Mouse (Mus musculus): ENCODE measurements around the gene Fam78b.

Fam78b gene

DNA sequence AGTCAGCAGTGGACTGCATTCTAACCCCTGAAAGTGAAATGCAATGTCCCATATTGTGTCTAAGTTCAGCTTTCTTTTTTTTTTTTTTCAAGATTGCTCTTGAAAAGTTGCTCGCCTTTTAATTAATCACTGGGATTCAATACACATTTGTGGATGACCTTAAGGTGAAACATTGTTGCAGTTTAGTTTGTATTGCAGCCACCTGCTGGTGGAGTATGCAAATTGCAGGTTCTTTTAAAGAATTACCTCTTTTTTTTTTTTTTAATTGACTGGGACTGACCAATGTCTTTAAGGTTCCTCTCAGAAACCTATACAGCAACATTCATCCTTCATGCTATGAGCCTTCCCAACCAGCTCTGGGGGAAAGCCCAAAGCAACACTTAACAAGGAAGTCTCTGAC, 33.2 kb downstream of the Fam78b start:
- no peak for DNase-seq

DNA sequence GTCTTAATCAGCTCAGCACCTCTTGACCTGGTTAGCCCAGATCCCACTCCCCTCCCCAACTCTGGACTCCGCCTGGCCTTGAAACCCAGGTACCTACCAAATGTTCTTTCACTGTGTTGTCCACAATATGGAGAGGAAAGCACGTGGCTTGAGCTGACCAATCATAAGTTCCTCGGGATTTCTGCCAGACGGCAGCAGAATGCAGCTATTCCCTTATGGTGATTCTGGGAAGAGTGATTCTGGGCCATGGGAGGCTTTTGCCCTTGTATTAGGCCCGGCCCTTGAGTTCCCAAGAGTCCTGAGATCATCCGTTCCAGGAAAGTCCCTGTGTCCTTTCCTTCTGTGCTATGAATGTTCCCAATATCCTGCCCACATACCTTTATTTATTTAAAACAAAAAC, 41.3 kb downstream of the Fam78b start:
- DNase-seq, result no peak

DNA sequence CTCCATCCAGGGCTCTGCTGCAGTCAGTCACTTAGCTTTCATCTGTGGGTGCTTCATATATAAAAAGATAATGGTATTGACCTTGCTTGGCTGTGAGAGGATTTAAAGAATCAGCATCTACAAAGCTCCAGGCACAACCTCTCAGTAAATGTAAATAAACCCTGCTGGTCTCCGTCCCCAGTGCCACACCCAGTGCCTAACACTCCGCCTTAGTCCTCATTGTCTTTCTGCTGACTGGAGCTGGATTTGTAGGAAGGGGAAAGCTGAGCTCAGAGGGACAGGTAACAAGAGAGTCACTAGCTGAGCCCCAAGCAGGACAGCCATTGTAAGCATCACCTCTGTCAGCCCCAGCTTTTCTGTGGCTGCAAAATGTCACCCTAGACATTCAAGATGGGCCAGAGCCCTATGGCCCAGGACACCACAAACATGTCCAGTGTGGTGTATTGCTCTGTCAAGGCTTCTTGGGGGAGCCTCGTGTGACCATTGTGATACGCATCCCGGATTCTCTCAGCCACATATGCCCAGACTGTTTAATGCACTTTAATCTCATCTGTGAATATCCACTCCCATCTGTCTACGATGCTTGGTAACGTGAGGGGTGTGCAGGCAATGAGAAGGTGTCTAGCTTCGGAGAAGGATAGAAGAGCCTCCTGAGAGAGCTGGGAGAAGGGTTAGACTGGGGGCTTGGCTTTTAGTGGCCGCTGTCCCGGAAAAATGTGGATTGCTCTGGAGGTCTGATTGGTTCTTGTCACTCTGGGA, 45.1 kb downstream of the Fam78b start:
- no peak for DNase-seq

DNA sequence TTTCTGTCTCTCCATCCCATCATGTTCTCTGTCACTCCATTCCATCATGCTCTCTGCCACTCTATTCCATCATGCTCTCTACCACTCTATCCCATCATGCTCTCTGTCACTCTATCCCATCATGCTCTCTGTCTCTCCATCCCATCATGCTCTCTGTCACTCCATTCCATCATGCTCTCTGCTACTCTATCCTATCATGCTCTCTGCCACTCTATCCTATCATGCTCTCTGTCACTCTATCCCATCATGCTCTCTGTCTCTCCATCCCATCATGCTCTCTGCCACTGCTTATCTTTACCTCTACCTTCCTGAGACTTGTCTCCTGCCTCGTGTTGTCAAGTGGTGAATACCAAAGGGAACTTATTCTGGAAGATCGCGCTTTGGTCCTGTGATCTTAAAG, 49.6 kb downstream of the Fam78b start:
- no peak for DNase-seq

DNA sequence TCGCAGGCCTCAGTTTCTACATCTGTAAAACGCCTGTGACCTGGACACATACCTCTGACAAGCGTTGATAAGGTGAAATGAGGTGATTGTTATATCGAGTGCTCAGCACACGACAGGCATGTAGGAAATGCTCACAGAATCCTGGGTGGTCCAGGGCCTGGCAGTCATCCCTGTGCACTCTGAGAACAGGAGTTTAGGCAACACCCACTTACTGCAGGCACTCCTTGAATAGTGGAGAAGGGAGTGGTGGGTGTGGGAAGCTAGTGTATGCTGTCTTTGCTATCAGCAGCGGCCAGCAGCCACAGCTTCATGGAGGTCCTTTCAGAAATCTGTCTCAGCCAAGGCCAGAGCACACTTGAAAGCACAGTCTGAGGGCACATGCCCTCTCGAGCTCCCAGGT, 52.8 kb downstream of the Fam78b start:
- no peak for DNase-seq

DNA sequence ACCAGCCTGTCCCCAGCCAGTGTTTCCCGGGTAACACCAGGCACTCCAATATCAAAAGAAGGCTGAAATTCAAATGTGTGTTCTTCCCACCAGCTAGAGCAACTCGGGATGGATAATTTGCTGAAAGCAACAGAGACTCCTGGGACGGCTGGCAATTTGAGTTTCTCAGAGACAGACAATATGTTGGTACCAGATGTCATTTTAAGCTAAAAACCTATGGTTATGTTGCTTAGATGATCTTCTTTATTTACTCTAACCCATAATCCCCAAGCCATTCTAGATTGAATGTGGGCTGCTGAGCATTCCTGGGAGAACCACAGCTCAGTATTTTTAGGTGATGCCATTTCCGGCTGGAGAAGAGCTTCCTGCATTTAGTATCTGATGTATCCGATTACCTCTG, 56.3 kb downstream of the Fam78b start:
- no peak for DNase-seq

GRCm38 (mm10) chr1:167059550-167060285, 58.5 kb downstream of the Fam78b start:
- DNase-seq, result no peak

- peak; percentile 33 for DNase-seq
Measured at GRCm38 (mm10) chr1:167063971-167064370, 62.8 kb downstream of the Fam78b start.

GRCm38 (mm10) chr1:167065541-167065940, 64.3 kb downstream of the Fam78b start:
- peak; percentile 34 for DNase-seq

GRCm38 (mm10) chr1:167065986-167066385, 64.8 kb downstream of the Fam78b start:
- no peak for DNase-seq

DNA sequence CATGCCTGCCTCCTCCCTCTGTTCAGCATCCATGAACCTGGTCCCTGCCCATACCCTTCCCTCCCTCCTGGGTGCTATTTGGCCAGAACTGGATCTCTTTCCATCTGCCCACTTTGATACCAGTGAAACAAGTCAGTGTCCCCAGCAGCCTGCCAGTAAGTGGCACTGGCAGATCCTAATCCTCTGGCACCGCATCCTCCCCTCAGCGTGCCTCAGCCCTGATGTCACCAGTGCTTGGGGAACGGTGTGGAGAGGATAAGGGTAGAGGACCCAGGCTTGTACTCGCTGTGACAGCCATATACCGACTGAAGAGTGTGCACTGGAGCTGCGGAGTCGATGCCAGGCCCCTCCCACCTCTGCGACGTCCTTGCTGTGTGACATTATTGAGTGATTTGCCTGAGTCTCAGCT, 65.7 kb downstream of the Fam78b start:
- DNase-seq, result peak; percentile 91

GRCm38 (mm10) chr1:167069741-167070140, 68.5 kb downstream of the Fam78b start:
- peak; percentile 79 for DNase-seq

DNA sequence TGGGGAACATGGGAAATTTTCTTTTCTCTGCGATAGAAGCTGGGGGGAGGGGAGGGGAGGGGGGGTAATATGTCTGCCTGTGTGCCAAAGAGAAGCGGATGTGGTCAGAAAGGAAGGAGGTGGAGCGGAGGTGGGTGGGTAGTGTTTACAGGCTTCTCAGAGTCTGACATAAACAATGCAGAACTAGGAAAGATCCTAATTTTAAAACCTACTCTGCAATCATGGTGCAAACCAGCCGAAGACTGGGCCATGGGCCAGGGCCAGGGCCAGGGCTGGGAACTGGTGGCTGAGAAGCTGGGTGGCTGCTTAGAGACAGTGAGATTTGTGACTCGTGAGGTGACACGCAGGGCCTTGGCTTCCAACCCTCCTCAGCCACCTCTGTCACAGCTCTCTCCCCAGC, 69.1 kb downstream of the Fam78b start:
- peak; percentile 65 for DNase-seq

DNA sequence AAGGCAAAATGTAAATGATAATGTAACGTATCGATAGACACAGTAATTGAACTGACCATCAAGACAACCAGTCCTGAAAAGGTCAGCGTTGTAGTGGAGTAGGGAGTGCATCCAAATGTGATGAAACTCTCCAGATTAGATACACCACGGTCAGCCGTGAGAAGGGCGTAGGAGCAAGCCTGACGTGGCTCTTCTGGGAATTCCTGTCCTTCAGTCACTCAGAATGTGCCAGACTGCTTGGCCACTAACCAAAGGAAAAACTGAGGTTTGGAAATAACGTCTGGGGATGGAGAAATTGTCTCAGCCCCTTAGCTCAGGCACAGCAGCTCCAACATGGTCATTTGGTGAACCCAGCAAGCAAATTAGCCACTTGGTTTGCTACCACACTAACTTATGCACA, 74.5 kb downstream of the Fam78b start:
- no peak for DNase-seq

- DNase-seq, result no peak
Measured at GRCm38 (mm10) chr1:167079476-167079875, 78.3 kb downstream of the Fam78b start.

GRCm38 (mm10) chr1:167081946-167082345, 80.7 kb downstream of the Fam78b start:
- DNase-seq, result no peak

- no peak for DNase-seq
Measured at GRCm38 (mm10) chr1:167082506-167083100, 81.4 kb downstream of the Fam78b start.

DNA sequence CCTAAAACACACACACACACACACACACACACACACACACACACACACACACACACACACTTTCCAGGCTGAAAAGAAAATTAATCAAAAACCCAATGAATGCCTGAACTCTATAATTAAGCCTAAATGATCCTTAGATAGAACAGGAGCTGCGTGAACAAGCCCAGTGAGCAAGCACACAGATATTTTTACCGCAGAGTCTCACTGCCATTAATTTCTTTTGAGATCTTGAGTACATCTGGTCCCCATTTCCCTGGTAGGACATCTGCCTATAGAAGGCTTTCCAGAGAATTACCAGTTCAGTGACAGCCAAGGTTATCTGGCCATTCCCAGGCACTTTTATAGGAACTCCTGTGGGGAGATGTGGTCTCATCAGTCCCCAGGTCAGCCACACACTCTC, 82.0 kb downstream of the Fam78b start:
- no peak for DNase-seq

- no peak for DNase-seq
Measured at GRCm38 (mm10) chr1:167084330-167084729, 83.1 kb downstream of the Fam78b start.

GRCm38 (mm10) chr1:167085461-167085860, 84.2 kb downstream of the Fam78b start:
- DNase-seq, result no peak

GRCm38 (mm10) chr1:167090466-167090865, 89.2 kb downstream of the Fam78b start:
- no peak for DNase-seq

GRCm38 (mm10) chr1:167093551-167093950, 92.3 kb downstream of the Fam78b start:
- no peak for DNase-seq

DNA sequence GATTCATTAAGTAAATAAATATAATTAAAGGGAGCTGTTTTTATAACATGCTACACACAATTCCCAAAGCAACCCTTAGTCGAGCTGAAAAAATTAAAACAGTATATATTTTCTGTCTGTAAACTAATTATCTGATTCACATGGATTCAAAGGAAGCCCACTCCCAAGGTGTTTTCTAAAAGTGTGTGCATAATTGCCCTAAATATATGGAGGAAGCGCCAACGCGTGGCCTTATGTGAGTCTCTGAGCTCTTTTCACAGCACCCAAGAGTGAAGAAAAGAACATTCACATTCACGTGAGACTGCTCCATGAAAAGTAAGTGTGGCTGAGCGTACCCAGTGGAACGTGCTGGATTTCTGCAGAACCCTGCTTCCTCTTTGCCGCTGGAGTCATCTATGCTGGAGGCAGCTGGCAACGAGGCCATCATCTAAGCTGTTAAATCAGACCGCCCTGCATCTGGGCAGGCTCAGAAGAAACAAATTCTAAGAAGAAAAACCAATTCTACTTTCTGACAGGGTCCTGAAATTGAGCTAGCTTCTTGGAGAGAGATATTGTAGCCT, 93.5 kb downstream of the Fam78b start:
- DNase-seq, result no peak

- DNase-seq, result peak; percentile 87
Measured at GRCm38 (mm10) chr1:167098741-167099140, 97.5 kb downstream of the Fam78b start.
